Mouse (Mus musculus) forebrain, embryonic 16.5 days (tissue): ENCODE measurements at regions not wholly inside any gene's neighbourhood (a gene's known extent, or its start where the extent isn't known, plus 50 kb on each side); places are given as distances from the start of the nearest gene placed in this dataset.

Source experiments
- ATAC-seq: fragments of 200-750 bp; cut with Nextera tagmentation; 2 replicates; pipeline ENCODE4 v1.8.0; 2017; ENCODE audit warnings: mild to moderate bottlenecking, moderate library complexity
- H3K27ac ChIP-seq: fragments of 300-500 bp; sonication (generic); 2 replicates; pipeline ENCODE4 v1.5.1; 2014; ENCODE audit warnings: low read length, control low read depth
- H3K27me3 ChIP-seq: fragments of 300-500 bp; sonication (generic); replicated peaks from 2 replicates; pipeline ENCODE4 v1.6.1; 2014; ENCODE audit warnings: low read length; ENCODE audit not compliant: control insufficient read depth, insufficient read depth
- H3K36me3 ChIP-seq: fragments of 300-500 bp; sonication (generic); 2 replicates; pipeline ENCODE4 v1.6.1; 2014; ENCODE audit not compliant: control insufficient read depth, insufficient read depth
- H3K4me1 ChIP-seq: fragments of 300-500 bp; sonication (generic); replicated peaks from 2 replicates; pipeline ENCODE4 v1.6.1; 2014; ENCODE audit warnings: low read length; ENCODE audit not compliant: control insufficient read depth, insufficient read depth
- H3K4me2 ChIP-seq: fragments of 300-500 bp; sonication (generic); 2 replicates; pipeline ENCODE4 v1.6.1; 2014; ENCODE audit warnings: mild to moderate bottlenecking, low read length, control low read depth
- H3K4me3 ChIP-seq: fragments of 300-500 bp; sonication (generic); replicated peaks from 2 replicates; pipeline ENCODE4 v1.5.1; 2014; ENCODE audit warnings: mild to moderate bottlenecking, low read length, control low read depth
- H3K9ac ChIP-seq: fragments of 300-500 bp; sonication (generic); replicated peaks from 2 replicates; pipeline ENCODE4 v1.6.1; 2014; ENCODE audit warnings: low read depth, low read length, control low read depth
- H3K9me3 ChIP-seq: fragments of 300-500 bp; sonication (generic); 2 replicates; pipeline ENCODE4 v1.6.1; 2016; ENCODE audit warnings: low read length; ENCODE audit not compliant: control insufficient read depth
- WGBS: fragments of 180-500 bp; shearing (Covaris S2); extraction: QIAGEN DNeasy Blood & Tissue Kit; methylation state at CpG from one replicate; pipeline ENCODE4 v1.1.7; 2014; 5-methylcytosine and 5-hydroxymethylcytosine counted together

GRCm38 (mm10) chr17:78142431-78142830, 57.6 kb upstream of the Crim1 start:
- no peaks in the 10 kb centered on the region for H3K9me3 ChIP-seq
- no peak for ATAC-seq
- WGBS = 94% methylated on average over 7 of the region's 7 CpGs

DNA sequence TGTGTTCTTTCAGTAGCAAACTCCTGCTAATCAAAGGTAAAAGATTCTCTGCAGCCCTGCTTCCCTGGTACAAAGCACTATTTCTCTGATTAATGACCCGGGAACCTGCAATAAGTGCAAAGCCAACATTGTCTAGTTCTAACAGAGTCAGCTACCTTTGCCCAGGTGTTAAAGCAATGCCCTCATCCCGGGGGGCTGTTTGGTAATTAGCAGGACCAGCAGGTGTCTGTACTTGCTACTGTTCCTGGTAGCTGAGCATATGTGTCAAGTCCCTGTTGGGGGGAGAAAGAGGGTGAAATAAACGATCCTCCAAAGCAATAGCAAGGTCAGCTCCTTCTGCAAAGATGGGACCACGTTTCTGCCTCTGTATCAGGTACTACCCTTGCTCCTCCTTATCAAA, 54.7 kb upstream of the Crim1 start:
- Histone ChIP-seq H3K9ac (no peak overlapping the region), H3K4me1 (0 out of 2 replicates have a peak, but pooled peaks cover 3% of the 10 kb centered on the region), H3K27ac (no peak overlapping the region), H3K27me3 (no peaks in the 10 kb centered on the region), H3K4me2 (no peak overlapping the region), H3K36me3 (no peaks in the 10 kb centered on the region), H3K9me3 (no peaks in the 10 kb centered on the region), H3K4me3 (no peak overlapping the region)
- ATAC-seq = no peak
- WGBS = 50% methylated on average over 4 of the region's 4 CpGs

More at GRCm38 (mm10) chr17:78142431-78142830, 57.6 kb upstream of the Crim1 start:
- Histone ChIP-seq H3K27me3 (no peaks in the 10 kb centered on the region), H3K4me2 (no peak overlapping the region), H3K9ac (no peak overlapping the region), H3K4me3 (no peak overlapping the region), H3K36me3 (no peaks in the 10 kb centered on the region), H3K4me1 (0 out of 2 replicates have a peak, but pooled peaks cover 3% of the 10 kb centered on the region), H3K27ac (no peak overlapping the region)
